Mouse (Mus musculus) stomach, embryonic 14.5 days (tissue): ENCODE data around the gene Hipk1. TPM values are rescaled to one million over a fixed set of nuclear protein-coding genes. Genes with fewer than 3 reads are reported as not detected.
A peak's percentile ranks its signal among the peaks of the same experiment; 100 is the strongest.
"Not testable (repeated sequence)": the region's sequence is repeated elsewhere in the genome, so short reads cannot be mapped to it uniquely, and the experiment has no call there.

ENCODE experiments used
- ATAC-seq: fragments of 200-750 bp; cut with Nextera tagmentation; 2 replicates; pipeline ENCODE4 v1.8.0; 2017; ENCODE audit warnings: low read depth, moderate TSS enrichment; ENCODE audit not compliant: insufficient number of reproducible peaks, insufficient read depth, low FRiP score
- H3K27ac ChIP-seq: fragments of 300-500 bp; sonication (generic); 2 replicates; pipeline ENCODE4 v1.5.1; 2014; ENCODE audit warnings: mild to moderate bottlenecking, low read length, moderate library complexity, mixed read lengths
- H3K27me3 ChIP-seq: fragments of 300-500 bp; sonication (generic); 2 replicates; pipeline ENCODE4 v1.6.1; 2014; ENCODE audit warnings: low read length, control low read depth, mixed read lengths; ENCODE audit not compliant: control insufficient read depth, insufficient read depth
- H3K36me3 ChIP-seq: fragments of 300-500 bp; sonication (generic); 2 replicates; pipeline ENCODE4 v1.6.1; 2014; ENCODE audit warnings: mild to moderate bottlenecking, control low read depth, low read length, moderate library complexity, mixed read lengths; ENCODE audit not compliant: control insufficient read depth, insufficient read depth
- H3K4me1 ChIP-seq: fragments of 300-500 bp; sonication (generic); 2 replicates; pipeline ENCODE4 v1.6.1; 2014; ENCODE audit warnings: low read length, control low read depth, mixed read lengths; ENCODE audit not compliant: control insufficient read depth, insufficient read depth
- H3K4me2 ChIP-seq: fragments of 300-500 bp; sonication (generic); replicated peaks from 2 replicates; pipeline ENCODE4 v1.6.1; 2014; ENCODE audit warnings: low read depth, low read length, control low read depth
- H3K4me3 ChIP-seq: fragments of 300-500 bp; sonication (generic); 2 replicates; pipeline ENCODE4 v1.5.1; 2014; ENCODE audit warnings: low read depth, low read length, control low read depth
- H3K9ac ChIP-seq: fragments of 300-500 bp; sonication (generic); replicated peaks from 2 replicates; pipeline ENCODE4 v1.6.1; 2014; ENCODE audit warnings: low read depth, mild to moderate bottlenecking, control low read depth, low read length, moderate library complexity, mixed read lengths
- H3K9me3 ChIP-seq: fragments of 300-500 bp; sonication (generic); 2 replicates; pipeline ENCODE4 v1.6.1; 2016; ENCODE audit warnings: low read depth, low read length, control low read depth; ENCODE audit not compliant: control insufficient read depth
- WGBS: fragments of 180-500 bp; shearing (Covaris S2); extraction: QIAGEN DNeasy Blood & Tissue Kit; methylation state at CpG from one replicate; pipeline ENCODE4 v1.1.7; 2014; 5-methylcytosine and 5-hydroxymethylcytosine counted together
- polyA plus RNA-seq: library from polyadenylated mRNA; unstranded; fragments of >200 nt; fragmentation: Nextera tagmentation; extraction: Ambion mirVana; gene quantifications from 2 replicates; pipeline ENCODE4 v1.2.1, GENCODE M21; 2014

Hipk1 gene
- polyA plus RNA-seq, 1 experiment from 2014 or later = 18.1 TPM

GRCm38 (mm10) chr3:103805671-103806070 lies 14.3 kb upstream of the Hipk1 start:
- H3K4me2 ChIP-seq = no peak overlapping the region
- peaks cover 27% of the 10 kb centered on the region for H3K36me3 ChIP-seq
- no peaks in the 10 kb centered on the region for H3K27me3 ChIP-seq
- no peak overlapping the region for H3K9ac ChIP-seq
- ATAC-seq = no peak
- no peaks in the 10 kb centered on the region for H3K9me3 ChIP-seq
- H3K4me1 ChIP-seq = peaks cover 3% of the 10 kb centered on the region; the same call in 1 of the 2 replicates
- H3K4me3 ChIP-seq = no peak overlapping the region
- 85% methylated on average over 1 of the region's 1 CpGs for WGBS
- H3K27ac ChIP-seq = no peak overlapping the region

DNA sequence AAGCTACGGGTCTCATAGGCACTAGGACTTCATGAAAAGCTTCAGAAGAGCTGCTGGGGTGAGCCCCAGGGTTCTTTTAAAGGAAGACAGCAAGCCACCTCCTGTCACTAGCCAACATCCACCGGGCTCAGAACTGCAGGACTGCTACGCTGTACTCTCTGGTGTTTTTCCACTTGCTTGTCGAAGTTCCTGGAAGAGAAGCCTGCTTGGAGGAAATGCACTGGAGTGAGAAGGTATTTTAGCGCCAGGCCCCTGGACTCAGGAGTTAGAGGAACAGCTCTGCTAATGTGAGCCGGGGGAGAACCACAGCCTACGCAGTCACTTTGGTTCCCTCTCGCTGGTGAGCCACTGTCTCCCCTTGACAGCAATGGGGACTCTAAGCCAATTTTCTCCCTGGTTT lies 11.5 kb upstream of the Hipk1 start:
- no peak overlapping the region for H3K9ac ChIP-seq
- no peaks in the 10 kb centered on the region; the same call in 1 of the 2 replicates for H3K4me1 ChIP-seq
- no peak for ATAC-seq
- no peaks in the 10 kb centered on the region for H3K9me3 ChIP-seq
- WGBS = 83% methylated on average over 8 of the region's 8 CpGs
- H3K27ac ChIP-seq = no peak overlapping the region
- H3K4me2 ChIP-seq = no peak overlapping the region
- peaks cover 27% of the 10 kb centered on the region for H3K36me3 ChIP-seq
- H3K4me3 ChIP-seq = no peak overlapping the region
- no peaks in the 10 kb centered on the region for H3K27me3 ChIP-seq

DNA sequence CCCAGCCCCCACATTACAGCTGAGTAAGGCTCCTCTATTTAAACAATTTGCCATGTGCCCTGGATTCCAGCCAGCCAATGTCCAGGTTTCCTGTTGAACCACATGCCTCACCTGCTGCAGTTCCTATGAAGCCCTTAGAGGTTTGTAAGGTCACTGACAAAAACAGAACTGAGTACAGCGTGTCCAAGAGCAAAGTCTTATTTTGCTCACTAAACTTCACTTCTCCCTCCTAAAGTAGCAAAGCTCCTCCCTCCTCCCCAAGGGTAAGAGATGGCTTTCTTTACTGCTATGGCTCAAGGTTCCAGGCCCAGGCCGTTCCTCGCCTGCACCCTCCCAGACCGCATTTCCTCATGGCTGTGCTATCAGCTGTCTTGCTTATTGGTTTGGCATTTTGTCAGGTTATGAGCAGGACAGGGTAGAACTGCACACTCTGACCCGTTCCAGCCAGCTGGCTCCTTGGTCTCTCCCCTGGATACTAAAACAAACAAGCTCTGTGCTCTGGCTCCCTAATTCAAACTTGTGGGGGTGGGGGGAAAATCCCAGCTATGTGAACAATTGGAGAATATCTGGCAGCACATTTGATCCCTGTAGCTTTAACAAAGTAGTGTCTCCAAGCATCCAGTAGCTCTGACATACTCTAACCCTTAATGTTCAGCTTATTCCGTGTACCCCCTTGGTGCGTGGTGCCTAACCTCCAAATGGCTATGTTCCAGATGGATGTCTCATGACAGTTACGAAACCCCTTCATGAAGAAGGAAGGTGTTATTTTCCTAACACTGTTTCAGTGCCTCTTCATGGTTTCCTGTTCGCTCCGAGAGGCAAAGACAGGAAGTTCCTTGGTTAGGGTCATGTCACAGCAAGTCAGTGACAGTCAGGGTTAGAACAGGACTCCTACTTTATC lies 10.5 kb upstream of the Hipk1 start:
- peaks cover 27% of the 10 kb centered on the region for H3K36me3 ChIP-seq
- no peak overlapping the region for H3K4me3 ChIP-seq
- WGBS = 62% methylated on average over 10 of the region's 10 CpGs
- H3K27me3 ChIP-seq = no peaks in the 10 kb centered on the region
- H3K27ac ChIP-seq = peak overlapping the region; percentile 44; the same call in 1 of the 2 replicates
- no peak overlapping the region for H3K4me2 ChIP-seq
- ATAC-seq = peak; percentile 72; the same call in 1 of the 2 replicates
- H3K9ac ChIP-seq = no peak overlapping the region
- H3K9me3 ChIP-seq = no peaks in the 10 kb centered on the region
- no peaks in the 10 kb centered on the region for H3K4me1 ChIP-seq

DNA sequence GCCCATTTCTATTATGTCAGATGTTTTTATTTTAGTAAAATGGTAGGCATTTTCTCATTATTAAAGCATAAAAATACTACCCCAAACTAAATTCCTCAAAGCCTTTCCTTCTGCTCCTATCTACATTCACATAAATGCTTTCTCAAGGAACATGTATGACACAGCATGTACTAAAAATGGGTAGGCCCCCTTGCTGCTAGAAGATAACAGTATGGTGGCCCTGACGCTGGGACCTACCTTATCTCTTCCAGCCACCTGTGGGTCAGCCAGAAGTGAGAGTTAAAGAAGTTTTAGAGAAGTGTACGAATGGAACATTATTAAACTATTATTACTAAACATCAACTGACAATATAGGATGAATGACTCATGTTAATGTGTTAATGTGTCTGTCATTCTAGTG lies 8.1 kb upstream of the Hipk1 start:
- Histone ChIP-seq H3K4me3 (no peak overlapping the region), H3K4me1 (no peaks in the 10 kb centered on the region), H3K36me3 (peaks cover 19% of the 10 kb centered on the region), H3K9ac (no peak overlapping the region), H3K4me2 (no peak overlapping the region), H3K9me3 (no peaks in the 10 kb centered on the region), H3K27ac (no peak overlapping the region), H3K27me3 (no peaks in the 10 kb centered on the region)
- WGBS = 76% methylated on average over 2 of the region's 2 CpGs
- ATAC-seq = 0 out of 2 replicates have a peak, but pooled peaks have one; percentile 58

- no peaks in the 10 kb centered on the region for H3K4me1 ChIP-seq
- no peak for ATAC-seq
- H3K4me2 ChIP-seq = no peak overlapping the region
- H3K9ac ChIP-seq = no peak overlapping the region
- H3K27me3 ChIP-seq = no peaks in the 10 kb centered on the region
- H3K9me3 ChIP-seq = no peaks in the 10 kb centered on the region
- no peaks in the 10 kb centered on the region; the same call in 1 of the 2 replicates for H3K36me3 ChIP-seq
- 63% methylated on average over 2 of the region's 2 CpGs for WGBS
- no peak overlapping the region for H3K27ac ChIP-seq
- H3K4me3 ChIP-seq = no peak overlapping the region
Observed at GRCm38 (mm10) chr3:103796389-103796788, 5.0 kb upstream of the Hipk1 start.

DNA sequence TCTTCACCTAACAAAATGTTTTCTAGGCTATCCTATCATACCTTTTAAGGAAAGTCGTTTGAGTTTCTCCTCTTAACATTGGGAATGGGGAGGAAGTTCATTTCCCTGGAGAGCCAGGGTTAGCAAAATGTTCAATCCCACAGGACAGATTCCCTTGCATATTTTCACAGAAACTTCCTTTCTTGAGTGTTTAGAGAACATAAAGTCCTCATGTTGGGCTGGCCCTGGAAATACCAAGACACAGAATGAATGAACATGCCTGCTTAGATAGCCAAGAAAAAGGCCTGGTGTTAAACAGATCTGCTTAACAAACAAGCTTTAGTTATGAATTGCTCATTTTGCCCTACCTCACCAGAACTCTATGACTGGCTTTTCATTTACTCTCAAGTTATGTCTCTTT lies 1.2 kb upstream of the Hipk1 start:
- Histone ChIP-seq H3K9ac (no peak overlapping the region), H3K9me3 (no peaks in the 10 kb centered on the region), H3K4me1 (peaks cover 13% of the 10 kb centered on the region; the same call in 1 of the 2 replicates), H3K27me3 (no peaks in the 10 kb centered on the region), H3K27ac (no peak overlapping the region), H3K4me3 (no peak overlapping the region), H3K4me2 (no peak overlapping the region), H3K36me3 (no peaks in the 10 kb centered on the region)
- ATAC-seq = no peak
- WGBS = 70% methylated on average over 1 of the region's 1 CpGs

- ATAC-seq, H3K4me3 ChIP-seq, H3K27me3 ChIP-seq, H3K9ac ChIP-seq, H3K9me3 ChIP-seq, H3K36me3 ChIP-seq, H3K27ac ChIP-seq: not testable (repeated sequence)
- 83% methylated on average over 5 of the region's 5 CpGs for WGBS
- peaks cover 13% of the 10 kb centered on the region; the same call in 1 of the 2 replicates for H3K4me1 ChIP-seq
- peak overlapping the region; percentile 88; the same call in 1 of the 2 replicates for H3K4me2 ChIP-seq
Observed at GRCm38 (mm10) chr3:103792111-103792406, 696 bp upstream of the Hipk1 start.

- Histone ChIP-seq H3K9me3 (no peaks in the 10 kb centered on the region), H3K4me2 (peak overlapping the region; percentile 88), H3K27me3 (no peaks in the 10 kb centered on the region), H3K36me3 (no peaks in the 10 kb centered on the region), H3K9ac (peak overlapping the region; percentile 98), H3K27ac (peak overlapping the region; percentile 82), H3K4me3 (peak overlapping the region; percentile 94), H3K4me1 (peaks cover 13% of the 10 kb centered on the region; the same call in 1 of the 2 replicates)
- 1% methylated on average over 58 of the region's 61 CpGs for WGBS
- ATAC-seq = peak; percentile 76
Observed at GRCm38 (mm10) chr3:103790346-103791145, 817 bp downstream of the Hipk1 start.
